Mouse (Mus musculus) forebrain, postnatal 0 days (tissue): Measurements from ENCODE around the gene Setd1b. TPM values are rescaled to one million over a fixed set of nuclear protein-coding genes. Genes with fewer than 3 reads are reported as not detected.

Experiments
- ATAC-seq: fragments of 200-750 bp; cut with Nextera tagmentation; 2 replicates; pipeline ENCODE4 v1.8.0; 2017; ENCODE audit warnings: mild to moderate bottlenecking, moderate library complexity
- DNase-seq: peaks from one replicate; pipeline ENCODE4 v3.0.0-alpha.2; 2015
- H3K27ac ChIP-seq: fragments of 300-500 bp; sonication (generic); 2 replicates; pipeline ENCODE4 v1.5.1; 2014; ENCODE audit warnings: low read depth, mild to moderate bottlenecking, antibody characterized with exemption, low read length, moderate library complexity, mixed read lengths
- H3K27me3 ChIP-seq: fragments of 300-500 bp; sonication (generic); 2 replicates; pipeline ENCODE4 v1.6.1; 2014; ENCODE audit warnings: mild to moderate bottlenecking, low read length, mixed read lengths; ENCODE audit not compliant: insufficient read depth
- H3K36me3 ChIP-seq: fragments of 300-500 bp; sonication (generic); 2 replicates; pipeline ENCODE4 v1.6.1; 2014; ENCODE audit warnings: mild to moderate bottlenecking, moderate library complexity; ENCODE audit not compliant: insufficient read depth
- H3K4me1 ChIP-seq: fragments of 300-500 bp; sonication (generic); 2 replicates; pipeline ENCODE4 v1.6.1; 2014; ENCODE audit warnings: antibody characterized with exemption; ENCODE audit not compliant: insufficient read depth
- H3K4me2 ChIP-seq: fragments of 300-500 bp; sonication (generic); 2 replicates; pipeline ENCODE4 v1.6.1; 2014; ENCODE audit warnings: low read depth, mild to moderate bottlenecking, moderate library complexity
- H3K4me3 ChIP-seq: fragments of 300-500 bp; sonication (generic); 2 replicates; pipeline ENCODE4 v1.5.1; 2014; ENCODE audit warnings: low read depth, low read length, mixed read lengths
- H3K9ac ChIP-seq: fragments of 300-500 bp; sonication (generic); 2 replicates; pipeline ENCODE4 v1.6.1; 2014; ENCODE audit warnings: mild to moderate bottlenecking
- H3K9me3 ChIP-seq: fragments of 300-500 bp; sonication (generic); 2 replicates; pipeline ENCODE4 v1.6.1; 2016; ENCODE audit warnings: low read length
- CTCF ChIP-seq: sonication (generic); IDR thresholded peaks from 2 replicates; pipeline ENCODE4 v1.5.1; 2016; ENCODE audit warnings: antibody characterized with exemption, control low read depth, low read depth
- WGBS: fragments of 180-500 bp; shearing (Covaris S2); extraction: QIAGEN DNeasy Blood & Tissue Kit; methylation state at CpG from one replicate; pipeline ENCODE4 v1.1.7; 2014; 5-methylcytosine and 5-hydroxymethylcytosine counted together
- polyA plus RNA-seq: library from polyadenylated mRNA; unstranded; fragments of >200 nt; fragmentation: Nextera tagmentation; extraction: Ambion mirVana; gene quantifications from 2 replicates; pipeline ENCODE4 v1.2.1, GENCODE M21; 2015
- total RNA-seq: library from RNA; depleted of rRNA; stranded (reverse); fragments of >200 nt; gene quantifications from 2 replicates; pipeline ENCODE4 v1.2.3, GENCODE M21; 2014

Setd1b gene
- total and polyA plus RNA-seq, 2 experiments from 2014 or later = 5.6 to 7.6 TPM

DNA sequence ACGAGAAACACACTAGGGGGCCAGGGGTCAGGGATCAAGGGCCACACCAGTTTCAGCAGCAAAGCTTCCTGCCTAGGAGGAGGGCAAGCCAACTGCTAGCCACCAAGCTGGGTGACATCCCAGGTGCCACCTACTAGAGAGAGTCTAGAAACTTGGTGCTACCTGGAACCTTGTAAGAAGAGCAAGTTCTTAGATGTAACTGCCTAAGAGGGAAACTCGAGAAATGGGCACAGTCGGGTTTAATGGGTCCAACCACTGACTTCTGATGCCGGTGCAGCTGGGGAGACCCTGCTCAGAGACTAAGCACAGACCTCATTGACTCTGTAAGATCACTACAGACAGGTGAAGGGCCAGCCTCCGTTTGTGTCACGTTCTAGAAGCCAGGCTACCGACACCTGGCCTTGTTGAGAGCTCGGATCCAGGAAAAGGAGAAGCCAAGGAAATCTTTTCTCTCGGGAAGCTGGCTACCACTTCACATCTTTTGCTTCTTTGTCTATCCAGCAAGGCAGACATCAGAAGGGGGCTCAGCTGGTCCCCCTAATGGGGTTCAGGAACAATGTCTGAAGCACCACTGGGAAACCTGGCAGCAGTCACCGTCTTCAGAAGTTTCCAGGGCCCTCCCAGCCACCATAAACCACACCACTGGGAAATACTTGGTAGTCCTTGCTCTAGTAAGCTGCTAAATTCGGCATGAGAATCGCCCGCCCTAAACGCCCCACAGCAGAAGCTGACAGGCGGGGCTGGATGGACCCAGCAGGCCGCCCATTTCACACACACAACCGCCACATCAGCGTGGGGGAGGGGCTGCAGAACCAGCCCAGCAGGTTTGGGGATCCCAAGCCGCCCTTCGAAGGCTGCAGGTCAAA, 4.7 kb upstream of the Setd1b start:
- 1% methylated on average over 20 of the region's 20 CpGs for WGBS
- H3K9me3 ChIP-seq = no peaks in the 10 kb centered on the region
- H3K27ac ChIP-seq = peak overlapping the region; percentile 100
- peak overlapping the region; percentile 97 for H3K4me2 ChIP-seq
- no peak for TF ChIP-seq CTCF
- H3K27me3 ChIP-seq = no peaks in the 10 kb centered on the region
- H3K9ac ChIP-seq = peak overlapping the region; percentile 100
- no peaks in the 10 kb centered on the region for H3K36me3 ChIP-seq
- ATAC-seq (no peak), DNase-seq (peak; percentile 65)
- peak overlapping the region; percentile 85 for H3K4me3 ChIP-seq
- H3K4me1 ChIP-seq = peaks cover 18% of the 10 kb centered on the region

DNA sequence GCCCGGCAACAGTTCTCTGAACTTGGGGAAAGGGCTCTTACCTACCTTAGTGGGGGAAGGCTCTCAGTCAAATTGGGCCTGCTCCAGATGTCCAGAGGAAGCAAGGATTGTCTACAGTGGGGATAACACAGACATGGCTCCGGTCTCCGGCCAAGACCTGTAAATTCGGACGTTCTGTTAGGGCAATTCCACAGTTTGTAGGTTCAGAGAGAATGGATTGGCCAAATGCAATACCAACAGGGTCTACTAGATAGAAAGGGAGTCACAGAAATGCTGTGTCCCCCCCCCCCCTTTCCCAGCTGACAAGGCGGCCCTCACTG, 4.1 kb upstream of the Setd1b start:
- no peaks in the 10 kb centered on the region for H3K36me3 ChIP-seq
- ATAC-seq = no peak
- H3K9ac ChIP-seq = peak overlapping the region; percentile 100
- 3% methylated on average over 6 of the region's 6 CpGs for whole genome bisulfite sequencing
- no peak for TF ChIP-seq CTCF
- H3K27me3 ChIP-seq = no peaks in the 10 kb centered on the region
- H3K9me3 ChIP-seq = no peaks in the 10 kb centered on the region
- H3K4me1 ChIP-seq = peaks cover 18% of the 10 kb centered on the region
- no peak for DNase-seq
- peak overlapping the region; percentile 85 for H3K4me3 ChIP-seq
- peak overlapping the region; percentile 97 for H3K4me2 ChIP-seq
- peak overlapping the region; percentile 100 for H3K27ac ChIP-seq

DNA sequence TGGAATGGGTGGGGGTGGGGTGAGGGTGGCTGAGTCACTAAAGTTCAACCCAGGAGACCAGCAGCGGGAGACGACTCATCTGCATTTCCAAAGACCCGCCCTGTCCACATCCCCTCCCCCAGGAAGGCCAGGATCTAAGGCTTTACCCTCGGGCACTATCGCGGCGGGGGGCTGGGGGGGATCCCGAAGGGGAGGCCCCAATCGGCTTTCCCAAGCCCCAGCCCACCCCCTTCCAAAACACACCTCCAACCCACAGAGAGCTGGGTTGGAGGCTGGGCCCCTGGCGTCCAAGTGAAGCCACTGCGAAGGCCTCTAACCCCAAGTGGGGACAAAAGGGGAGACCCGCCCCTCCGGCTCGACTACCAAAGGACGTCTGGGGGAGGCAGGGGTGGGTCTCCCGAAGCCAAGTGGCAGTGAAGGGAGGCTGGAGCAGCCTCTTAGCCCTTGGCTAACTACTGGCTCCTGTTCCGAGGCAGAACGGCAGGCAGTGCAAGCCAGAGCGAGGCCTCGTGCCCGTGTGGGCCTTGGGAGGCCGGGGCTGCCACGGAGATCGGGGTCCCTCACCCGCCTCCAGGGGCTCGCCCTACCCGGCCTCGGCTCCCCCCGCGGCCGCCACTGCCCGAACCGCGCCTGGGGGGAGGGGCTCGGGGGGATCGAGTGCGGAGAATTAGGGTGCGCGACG, 3.6 kb upstream of the Setd1b start:
- Histone ChIP-seq H3K4me1 (peaks cover 18% of the 10 kb centered on the region), H3K27ac (peak overlapping the region; percentile 100), H3K27me3 (no peaks in the 10 kb centered on the region), H3K4me3 (peak overlapping the region; percentile 85), H3K9ac (peak overlapping the region; percentile 100), H3K36me3 (no peaks in the 10 kb centered on the region), H3K4me2 (peak overlapping the region; percentile 97), H3K9me3 (no peaks in the 10 kb centered on the region)
- peak; percentile 74 for DNase-seq
- TF ChIP-seq CTCF = 0 out of 2 replicates have a peak, but pooled peaks have one; percentile 22
- WGBS = under 1% methylated on average over 40 of the region's 40 CpGs
- ATAC-seq = peak; percentile 7

- peak overlapping the region; percentile 85 for H3K4me3 ChIP-seq
- peaks cover 16% of the 10 kb centered on the region for H3K4me1 ChIP-seq
- peak overlapping the region; percentile 100 for H3K9ac ChIP-seq
- DNase-seq = peak; percentile 90
- peak; percentile 38 for ATAC-seq
- TF ChIP-seq CTCF = no peak
- H3K27me3 ChIP-seq = no peaks in the 10 kb centered on the region
- peak overlapping the region; percentile 97 for H3K4me2 ChIP-seq
- no peaks in the 10 kb centered on the region for H3K36me3 ChIP-seq
- whole genome bisulfite sequencing = 2% methylated on average over 39 of the region's 39 CpGs
- H3K9me3 ChIP-seq = no peaks in the 10 kb centered on the region
- H3K27ac ChIP-seq = peak overlapping the region; percentile 100
Observed at GRCm38 (mm10) chr5:123138953-123139721, 2.9 kb upstream of the Setd1b start.

GRCm38 (mm10) chr5:123139722-123140627, 2.0 kb upstream of the Setd1b start:
- Histone ChIP-seq H3K9ac (peak overlapping the region; percentile 100), H3K36me3 (no peaks in the 10 kb centered on the region), H3K27ac (peak overlapping the region; percentile 100), H3K4me1 (peaks cover 16% of the 10 kb centered on the region), H3K4me3 (peak overlapping the region; percentile 85), H3K9me3 (no peaks in the 10 kb centered on the region), H3K27me3 (no peaks in the 10 kb centered on the region), H3K4me2 (peak overlapping the region; percentile 97)
- WGBS = 1% methylated on average over 28 of the region's 28 CpGs
- no peak for TF ChIP-seq CTCF
- no peak for ATAC-seq
- peak; percentile 61 for DNase-seq
